Mouse (Mus musculus): ENCODE data around the gene Cyp2c65. TPM values are rescaled to one million over a fixed set of nuclear protein-coding genes. Genes with fewer than 3 reads are reported as not detected.
"Not testable (repeated sequence)": the region's sequence is repeated elsewhere in the genome, so short reads cannot be mapped to it uniquely, and the experiment has no call there.

Cyp2c65 gene
- not detected for total RNA-seq (2021)

GRCm38 (mm10) chr19:39060719-39061118 is at the start of gene Cyp2c65:
Cyp2c65 (plus strand) TSS chr19:39061015.
- intact Hi-C loops (cut with DNase I): no loop called here
- DNase-seq (ENCODE audit: low spot score): no peak

GRCm38 (mm10) chr19:39057928-39058327 is 2.9 kb upstream of the Cyp2c65 start:
- no peak for DNase-seq (ENCODE audit: low spot score)
- intact Hi-C loops (cut with DNase I): no loop called here

GRCm38 (mm10) chr19:39098779-39099178 is 38.0 kb downstream of the Cyp2c65 start:
- DNase-seq (ENCODE audit: low spot score); intact Hi-C loops (cut with DNase I): not testable (repeated sequence)

GRCm38 (mm10) chr19:39113644-39114043 is 52.8 kb downstream of the Cyp2c65 start, which contains the start of gene Cyp2c66:
Cyp2c66 (plus strand) TSS chr19:39113898.
- intact Hi-C loops (cut with DNase I): no loop called here
- no peak for DNase-seq (ENCODE audit: low spot score)

Other genes with a start within 250 kb of the Cyp2c65 start
- gene Noc3l, start 241.8 kb upstream of the Cyp2c65 start, total RNA-seq (2021): 1 to 10 TPM; 6.1 to 6.7 TPM
- gene Tbc1d12, start 224.4 kb upstream of the Cyp2c65 start, total RNA-seq (2021): 1 to 10 TPM; 5.9 to 6.7 TPM
- under 1 TPM; 0.73 TPM for gene Hells, start 130.1 kb upstream of the Cyp2c65 start, total RNA-seq (2021)
- gene Cyp2c55, start 54.0 kb upstream of the Cyp2c65 start, total RNA-seq (2021): not detected
- not detected for gene Cyp2c66, start 52.9 kb downstream of the Cyp2c65 start, total RNA-seq (2021)
- gene Cyp2c29, start 208.4 kb downstream of the Cyp2c65 start, total RNA-seq (2021): not detected

Measured in heart, postnatal 25 days (tissue).